In the genomic region with DNA sequence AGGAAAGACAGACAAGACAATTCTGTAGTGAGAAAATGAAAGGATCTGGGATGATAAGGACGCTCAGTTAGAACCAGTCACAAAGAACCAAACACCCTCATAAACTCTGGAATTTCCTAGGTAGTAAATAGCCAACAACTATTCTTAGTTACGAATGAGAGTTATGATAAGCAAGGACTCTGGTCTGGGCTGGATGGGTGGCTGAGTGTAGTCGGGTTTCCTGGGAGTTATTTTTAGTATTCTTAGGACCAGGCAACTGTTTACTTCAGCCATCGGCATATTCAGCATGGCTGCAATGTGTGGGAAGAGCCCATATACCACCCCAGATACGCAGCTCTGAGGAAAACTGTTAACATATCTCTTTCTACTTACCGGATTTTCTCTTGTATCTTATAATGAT, we compare ENCODE assay signal across 32 mouse cellular contexts. TPM values are rescaled to one million over a fixed set of nuclear protein-coding genes. Genes with fewer than 3 reads are reported as not detected.
DNase-seq lines count a peak whose midpoint lies in the region; ATAC-seq and TF ChIP-seq lines count a peak whose summit lies in the region.
"Had no signal": no experiment of that assay in that cellular context is flagged by ENCODE, and none has a peak within 500 bp of the region (broad histone marks: within the 10 kb centered on the region; RNA-seq: fewer than 3 reads in every experiment).

No protein-coding gene starts in this region.

- H3K4me3 ChIP-seq in heart, adult 2 months: no peak overlapping the region
- no peak overlapping the region for H3K4me3 ChIP-seq in heart, embryonic 11.5 days (ENCODE audit: low read depth, low read length)
- H3K4me3 ChIP-seq in heart, embryonic 14.5 days (ENCODE audit: control insufficient read depth in 1 of 2, insufficient read depth in 1 of 2, low read depth in 1 of 2, low read length in 2 of 2): no peak overlapping the region
- H3K4me3 ChIP-seq: embryonic facial prominence, embryonic 12.5 days; forebrain, embryonic 10.5 days; hindbrain, embryonic 10.5 days; hindbrain, embryonic 15.5 days; limb, embryonic 10.5 days; limb, embryonic 15.5 days; liver, embryonic 13.5 days; stomach, embryonic 15.5 days had no signal

- no peak for ATAC-seq in heart, embryonic 11.5 days (replicated peaks; ENCODE audit: insufficient number of reproducible peaks, low FRiP score, low TSS enrichment)
- no peak for ATAC-seq in heart, embryonic 14.5 days (ENCODE audit: insufficient number of reproducible peaks, insufficient read depth, low FRiP score, low read depth)
- ATAC-seq: forebrain, embryonic 16.5 days; inflammation-experienced regulatory T-cells, adult 6 months had no signal

- H3K4me1 ChIP-seq in heart, adult 2 months (ENCODE audit: control insufficient read depth, insufficient read depth, low read length): no peaks in the 10 kb centered on the region
- no peaks in the 10 kb centered on the region for H3K4me1 ChIP-seq in heart, embryonic 11.5 days (ENCODE audit: control insufficient read depth, insufficient read depth, low read length)
- H3K4me1 ChIP-seq in heart, embryonic 14.5 days (ENCODE audit: control insufficient read depth in 2 of 2, insufficient read depth in 2 of 2, low read length in 2 of 2): peaks cover 2 to 17% of the 10 kb centered on the region in 2 experiments; a peak in 2 of 4 replicates
- H3K4me1 ChIP-seq: embryonic facial prominence, embryonic 12.5 days; forebrain, embryonic 10.5 days; hindbrain, embryonic 10.5 days; hindbrain, embryonic 15.5 days; limb, embryonic 10.5 days; limb, embryonic 15.5 days; stomach, embryonic 15.5 days had no signal

- no peaks in the 10 kb centered on the region for H3K79me2 ChIP-seq in heart, adult 2 months (replicated peaks; ENCODE audit: control insufficient read depth, insufficient read depth, low read length)

- H3K4me2 ChIP-seq in heart, embryonic 11.5 days: no peak overlapping the region
- H3K4me2 ChIP-seq in heart, embryonic 14.5 days (ENCODE audit: low read length): peak overlapping the region; percentile 46; the same call in 1 of the 2 replicates
- H3K4me2 ChIP-seq: embryonic facial prominence, embryonic 12.5 days; hindbrain, embryonic 15.5 days; limb, embryonic 15.5 days; liver, embryonic 13.5 days; stomach, embryonic 15.5 days had no signal

- 33% methylated on average over 6 of the region's 6 CpGs for WGBS in heart, adult 2 months
- 48% methylated on average over 6 of the region's 6 CpGs for WGBS in heart, embryonic 11.5 days (ENCODE audit: insufficient replicate concordance)
- WGBS in heart, embryonic 14.5 days: 29% methylated on average over 6 of the region's 6 CpGs

- peaks cover 10% of the 10 kb centered on the region for H3K36me3 ChIP-seq in heart, adult 2 months (ENCODE audit: control insufficient read depth, insufficient read depth, low read length)
- H3K36me3 ChIP-seq in heart, embryonic 11.5 days (ENCODE audit: control insufficient read depth, insufficient read depth, low read length): no peaks in the 10 kb centered on the region; the same call in 1 of the 2 replicates
- peaks cover 18% of the 10 kb centered on the region; the same call in 1 of the 2 replicates for H3K36me3 ChIP-seq in heart, embryonic 14.5 days (ENCODE audit: control insufficient read depth, insufficient read depth, low read length)
- H3K36me3 ChIP-seq: embryonic facial prominence, embryonic 12.5 days had no signal

- H3K9ac ChIP-seq in heart, adult 2 months (ENCODE audit: low read depth, low read length): no peak overlapping the region
- H3K9ac ChIP-seq in heart, embryonic 11.5 days (ENCODE audit: low read depth, low read length): no peak overlapping the region
- H3K9ac ChIP-seq in heart, embryonic 14.5 days (ENCODE audit: low read length): no peak overlapping the region
- H3K9ac ChIP-seq: embryonic facial prominence, embryonic 12.5 days; hindbrain, embryonic 15.5 days; limb, embryonic 15.5 days; liver, embryonic 13.5 days; stomach, embryonic 15.5 days had no signal

- TF ChIP-seq POLR2A in heart, adult 2 months (IDR thresholded peaks at IDR 0.05; ENCODE audit: insufficient read depth, low read depth, low read length): no peak

- no peaks in the 10 kb centered on the region for H3K27me3 ChIP-seq in heart, adult 2 months (ENCODE audit: control insufficient read depth, insufficient read depth, low read length)
- H3K27me3 ChIP-seq in heart, embryonic 11.5 days (ENCODE audit: control insufficient read depth, insufficient read depth, low read length): no peaks in the 10 kb centered on the region
- no peaks in the 10 kb centered on the region for H3K27me3 ChIP-seq in heart, embryonic 14.5 days (ENCODE audit: control insufficient read depth, insufficient read depth, low read length)
- H3K27me3 ChIP-seq: embryonic facial prominence, embryonic 12.5 days; hindbrain, embryonic 15.5 days; limb, embryonic 15.5 days; liver, embryonic 13.5 days; stomach, embryonic 15.5 days had no signal

- DNase-seq in heart, adult 2 months: peak in 1 of 2 experiments; percentile 8
- no peak for DNase-seq in heart, postnatal 36 days
- peak; percentile 51 for DNase-seq in skeletal muscle tissue, adult 2 months (ENCODE audit: low read depth, low spot score)
- no peak for DNase-seq in spleen, postnatal 4 days (ENCODE audit: low spot score in 2 of 2)
- no peak for DNase-seq in layer of hippocampus, adult 8-10 months (ENCODE audit: low spot score in 2 of 2)
- DNase-seq: adrenal gland, postnatal 25 days; B cell, adult 2 months; cerebellum, adult 11-12 months; cerebellum, adult 9-11 months; embryo, embryonic 11 days; gastrocnemius, postnatal 36 days; kidney, adult 2 months; kidney, postnatal 36 days; layer of hippocampus, postnatal 36 days; liver, embryonic 13.5 days; lung, adult 18-20 months; lung, postnatal 10 days; midbrain, embryonic 14.5 days; thymus, adult 18-20 months; thymus, postnatal 25 days had no signal

- TF ChIP-seq EP300 in heart, adult 2 months (IDR thresholded peaks at IDR 0.05; ENCODE audit: insufficient read depth, low read depth, low read length): no peak

- no peaks in the 10 kb centered on the region for H3K9me3 ChIP-seq in heart, embryonic 11.5 days (replicated peaks; ENCODE audit: control insufficient read depth, low read length)
- no peaks in the 10 kb centered on the region for H3K9me3 ChIP-seq in heart, embryonic 14.5 days (ENCODE audit: control insufficient read depth, low read length)
- H3K9me3 ChIP-seq: embryonic facial prominence, embryonic 12.5 days; forebrain, embryonic 10.5 days; hindbrain, embryonic 10.5 days; hindbrain, embryonic 15.5 days; limb, embryonic 10.5 days; limb, embryonic 15.5 days; liver, embryonic 13.5 days; stomach, embryonic 15.5 days had no signal

- intact Hi-C loops in heart, adult 2 months (cut with DNase I): no loop called here
- intact Hi-C loops in heart, postnatal 36 days (cut with DNase I): no loop called here

- no peak for TF ChIP-seq CTCF in heart, adult 2 months (IDR thresholded peaks at IDR 0.05)

- peak overlapping the region; percentile 68 for H3K27ac ChIP-seq in heart, adult 2 months
- 0 out of 2 replicates have a peak overlapping the region, but pooled peaks have one; percentile 22 for H3K27ac ChIP-seq in heart, embryonic 11.5 days (ENCODE audit: low read depth, low read length)
- peak overlapping the region in 1 of 2 experiments; percentile 55; a peak in 3 of 4 replicates for H3K27ac ChIP-seq in heart, embryonic 14.5 days (replicated peaks in 1 of 2; ENCODE audit: control insufficient read depth in 1 of 2, insufficient read depth in 1 of 2, low read depth in 2 of 2, low read length in 2 of 2)
- H3K27ac ChIP-seq: embryonic facial prominence, embryonic 12.5 days; forebrain, embryonic 10.5 days; hindbrain, embryonic 10.5 days; hindbrain, embryonic 15.5 days; limb, embryonic 10.5 days; limb, embryonic 15.5 days; liver, embryonic 13.5 days; macrophage; stomach, embryonic 15.5 days had no signal

RNA-seq across cellular contexts. Expression of a gene that starts 14.7 kb away (rescaled TPM):
- 10 to 100 TPM; 12.4 to 13.4 TPM for total RNA-seq in heart, adult 2 months (2021)
- polyA plus RNA-seq in heart, adult 2 months (2012; rRNA removed): 5.3 and 8.3 TPM in 2 replicates
- total RNA-seq in heart, postnatal 36 days (2021): 10 to 100 TPM; 12.5 to 15.2 TPM
- 11.2 and 12.9 TPM in 2 replicates for polyA plus RNA-seq in heart, embryonic 11.5 days (2014; fragmentation: Nextera tagmentation; extraction: Ambion mirVana)
- polyA plus RNA-seq in heart, embryonic 14.5 days (2014; fragmentation: Nextera tagmentation; extraction: Ambion mirVana): 19.7 and 21.2 TPM in 2 replicates
- total RNA-seq in layer of hippocampus, adult 8-10 months (2022): 10 to 100 TPM; 23.7 to 32.0 (median 29.6) TPM
